In genomic region chr11:75689977-75690376, GRCm38 (mm10) we compare ENCODE assay signal across 32 mouse cellular contexts.
"Had no signal": no experiment of that assay in that cellular context is flagged by ENCODE, and none has a peak within 500 bp of the region (broad histone marks: within the 10 kb centered on the region; RNA-seq: fewer than 3 reads in every experiment).

No protein-coding gene starts in this region.

- DNase-seq: heart, postnatal 10 days; heart, postnatal 14 days; heart, postnatal 36 days; heart, postnatal 4 days; kidney, adult 11 months; kidney, adult 18-20 months; kidney, adult 2 months; kidney, adult 8-10 months; kidney, adult 9 months; kidney, postnatal 10 days; kidney, postnatal 14 days; kidney, postnatal 25 days; kidney, postnatal 36 days; kidney, postnatal 4 days had no signal

- H3K27ac ChIP-seq: heart, embryonic 10.5 days; heart, embryonic 13.5 days; heart, embryonic 15.5 days; hindbrain, embryonic 10.5 days; hindbrain, embryonic 12.5 days; hindbrain, embryonic 13.5 days; hindbrain, embryonic 14.5 days; hindbrain, embryonic 15.5 days; hindbrain, postnatal 0 days; intestine, embryonic 15.5 days; kidney, embryonic 15.5 days; kidney, postnatal 0 days; left cerebral cortex, adult 2 months had no signal

- H3K9ac ChIP-seq: heart, embryonic 13.5 days; heart, embryonic 15.5 days; hindbrain, embryonic 12.5 days; hindbrain, embryonic 13.5 days; hindbrain, embryonic 14.5 days; hindbrain, embryonic 15.5 days; intestine, embryonic 15.5 days; kidney, embryonic 15.5 days had no signal

- H3K4me1 ChIP-seq: hindbrain, embryonic 10.5 days had no signal

- ATAC-seq: hindbrain, embryonic 16.5 days; hindbrain, postnatal 0 days; inflammation-experienced regulatory T-cells, adult 6 months; intestine, embryonic 15.5 days; intestine, embryonic 16.5 days; intestine, postnatal 0 days had no signal

- H3K4me2 ChIP-seq: heart, embryonic 11.5 days; heart, embryonic 13.5 days; heart, embryonic 15.5 days; hindbrain, embryonic 12.5 days; hindbrain, embryonic 13.5 days; hindbrain, embryonic 14.5 days; hindbrain, embryonic 15.5 days; intestine, embryonic 15.5 days; kidney, embryonic 15.5 days had no signal

- H3K9me3 ChIP-seq: heart, embryonic 10.5 days; heart, embryonic 13.5 days; heart, embryonic 15.5 days; hindbrain, embryonic 10.5 days; hindbrain, embryonic 12.5 days; hindbrain, embryonic 13.5 days; hindbrain, embryonic 15.5 days; intestine, embryonic 15.5 days; kidney, embryonic 15.5 days had no signal

- H3K4me3 ChIP-seq: heart, embryonic 10.5 days; heart, embryonic 13.5 days; heart, embryonic 15.5 days; hindbrain, embryonic 10.5 days; hindbrain, embryonic 12.5 days; hindbrain, embryonic 13.5 days; hindbrain, embryonic 15.5 days; intestine, embryonic 15.5 days; kidney, embryonic 15.5 days; left cerebral cortex, adult 2 months had no signal

- H3K27me3 ChIP-seq: heart, embryonic 13.5 days; heart, embryonic 15.5 days; hindbrain, embryonic 12.5 days; hindbrain, embryonic 13.5 days; hindbrain, embryonic 15.5 days; intestine, embryonic 15.5 days; kidney, embryonic 15.5 days had no signal
